Mouse (Mus musculus) spleen, adult 12 weeks (tissue): ENCODE data around the gene Lims1.

ENCODE experiments used
- DNase-seq: peaks from one replicate; pipeline ENCODE4 v3.0.0; 2022; ENCODE audit warnings: low spot score

Gene Lims1

DNA sequence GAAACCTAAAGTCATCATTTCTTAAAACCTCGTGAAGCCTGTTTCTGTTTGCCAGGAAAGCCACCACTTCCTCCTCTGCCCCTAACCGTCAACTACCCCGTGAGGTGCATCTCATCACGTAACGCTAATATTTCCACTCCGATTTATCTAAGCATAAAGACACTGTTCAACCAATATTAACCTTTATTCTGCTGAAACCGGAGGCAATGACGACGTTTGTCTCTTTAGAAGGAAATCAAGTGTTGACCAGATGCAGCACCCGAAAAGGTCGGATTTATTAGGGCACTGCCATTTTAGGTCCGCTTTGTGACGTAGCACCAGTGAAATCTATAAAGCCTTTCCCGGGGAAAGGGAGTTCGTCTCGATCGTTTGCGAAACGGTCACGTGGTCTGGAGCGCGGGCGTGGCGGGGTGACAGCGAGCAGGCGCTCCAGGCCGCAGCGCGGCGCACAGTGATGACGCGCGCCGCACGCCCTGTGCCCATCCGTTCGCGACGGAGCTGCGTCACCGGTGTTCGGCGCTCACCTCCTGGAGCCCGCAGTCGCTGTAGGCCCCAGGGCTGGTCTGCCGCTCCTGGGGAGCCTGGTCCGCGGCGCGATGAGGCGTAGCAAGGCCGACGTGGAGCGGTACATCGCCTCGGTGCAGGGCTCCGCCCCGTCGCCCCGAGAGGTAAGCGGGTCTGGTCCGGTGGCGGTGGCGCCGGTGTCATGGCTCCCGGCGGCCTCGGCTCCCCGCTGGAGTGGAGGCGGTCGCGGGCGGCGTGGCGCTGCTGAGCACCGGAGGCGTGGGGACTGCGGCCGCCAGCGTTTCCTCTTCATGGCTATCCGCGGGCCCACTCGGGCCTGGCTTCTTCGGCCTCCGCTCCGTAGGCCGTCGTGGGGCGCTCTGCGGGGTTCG is 123.4 kb downstream of the Lims1 start, which contains the start of gene Ranbp2:
TSS of gene Ranbp2 (plus strand) at position 537 of the 896 bp plus-strand sequence.
- peak; percentile 95 for DNase-seq

DNA sequence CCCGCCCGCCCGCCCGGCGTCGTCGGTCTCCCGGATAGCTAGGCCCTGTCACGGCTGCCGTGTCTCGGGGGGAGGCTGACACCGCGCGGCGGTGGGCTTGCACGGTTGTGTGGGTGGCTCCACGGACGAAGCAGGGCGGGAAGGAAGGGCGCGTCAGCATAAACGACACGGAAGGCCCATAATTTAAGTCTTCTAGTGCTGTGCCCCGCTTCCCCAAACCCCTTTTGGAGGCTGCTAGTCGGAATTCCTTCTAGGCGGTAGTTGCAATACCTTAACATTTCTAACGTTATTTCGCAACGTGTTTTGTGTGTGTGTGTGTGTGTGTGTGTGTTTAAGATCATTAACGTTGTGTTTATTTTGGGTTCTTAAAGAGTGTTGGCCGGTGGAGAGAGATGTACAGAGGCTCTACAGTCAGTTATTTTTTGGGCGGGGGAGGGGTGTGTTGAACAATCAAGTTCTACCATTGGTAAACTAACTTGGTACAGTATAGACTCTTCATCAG is 124.1 kb downstream of the Lims1 start:
- DNase-seq = peak; percentile 55

DNA sequence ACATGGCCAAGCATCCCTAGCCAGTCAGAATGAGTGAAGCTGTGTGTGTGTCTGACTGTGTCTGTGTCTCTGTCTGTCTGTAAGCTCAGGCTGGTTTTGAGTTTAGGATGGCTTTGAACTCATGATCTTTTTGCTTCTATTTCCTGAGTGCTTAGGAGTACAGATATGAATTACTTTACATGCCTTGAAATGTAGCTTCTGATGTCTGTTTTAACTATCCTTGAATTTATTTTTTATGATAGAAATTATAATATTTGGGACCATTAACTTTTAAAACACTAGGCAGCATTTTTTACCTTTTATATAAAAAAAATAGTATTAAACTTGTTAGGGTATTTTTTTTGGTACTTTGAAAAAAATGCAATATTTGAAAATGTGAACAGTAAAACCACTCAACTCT is 128.3 kb downstream of the Lims1 start:
- no peak for DNase-seq

DNA sequence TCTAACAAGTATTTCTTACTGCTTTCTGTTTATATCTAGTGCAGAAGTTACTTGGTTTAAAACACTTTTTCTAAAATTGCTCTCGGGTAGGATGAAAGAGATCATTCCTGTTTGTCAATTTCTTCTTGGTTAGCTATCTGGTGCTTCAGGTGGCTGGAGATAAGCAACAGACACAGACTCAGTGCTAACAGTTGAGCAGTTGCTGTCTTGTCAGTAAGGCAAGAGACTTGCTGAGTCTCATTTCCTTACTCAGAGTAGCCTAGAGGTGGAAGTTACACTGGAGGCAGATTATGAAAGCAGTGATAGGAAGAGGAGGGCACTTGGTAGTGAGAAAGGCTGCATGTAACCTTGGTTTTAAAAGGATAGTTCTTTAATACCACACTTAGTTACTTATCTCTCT is 128.9 kb downstream of the Lims1 start:
- no peak for DNase-seq

DNA sequence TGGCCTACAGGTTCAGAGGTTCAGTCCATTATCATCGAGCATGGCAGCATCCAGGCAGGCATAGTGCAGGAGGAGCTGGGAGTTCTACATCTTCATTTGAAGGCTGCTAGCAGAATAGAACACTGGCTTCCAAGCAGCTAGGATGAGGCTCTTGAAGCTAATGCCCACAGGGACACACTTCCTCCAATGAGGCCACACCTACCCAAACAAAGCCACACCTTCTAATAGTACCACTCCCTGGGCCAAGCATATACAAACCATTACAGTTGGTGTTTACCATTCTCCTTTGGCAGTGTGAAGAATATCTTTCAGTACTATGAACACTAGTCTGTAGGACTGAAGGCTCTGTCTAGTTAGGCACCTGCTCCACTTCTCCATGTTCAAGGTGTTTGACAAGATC is 136.6 kb downstream of the Lims1 start:
- no peak for DNase-seq
